ENCODE assay signal across 8 mouse cellular contexts in genomic region chr11:32300279-32301267, GRCm38 (mm10). TPM values are rescaled to one million over a fixed set of nuclear protein-coding genes. Genes with fewer than 3 reads are reported as not detected.
DNase-seq lines count a peak whose midpoint lies in the region; ATAC-seq and TF ChIP-seq lines count a peak whose summit lies in the region.

No protein-coding gene starts in this region.

- H3K27me3 ChIP-seq in lung, postnatal 0 days (replicated peaks; ENCODE audit: insufficient read depth, low read length), result no peaks in the 10 kb centered on the region
- H3K27me3 ChIP-seq in forebrain, embryonic 10.5 days (ENCODE audit: poor library complexity, severe bottlenecking), result peaks cover 26% of the 10 kb centered on the region
- H3K27me3 ChIP-seq in limb, embryonic 14.5 days (ENCODE audit: control insufficient read depth, insufficient read depth, low read length), result no peaks in the 10 kb centered on the region
- no peaks in the 10 kb centered on the region for H3K27me3 ChIP-seq in stomach, embryonic 14.5 days (ENCODE audit: control insufficient read depth, insufficient read depth, low read length)

- TF ChIP-seq EP300 in lung, postnatal 0 days (IDR thresholded peaks at IDR 0.05), result no peak

- no peak for TF ChIP-seq CTCF in lung, postnatal 0 days (IDR thresholded peaks at IDR 0.05)
- no peak for TF ChIP-seq CTCF in lung, adult 2 months (IDR thresholded peaks at IDR 0.05; ENCODE audit: insufficient read depth, low read length)

- H3K9me3 ChIP-seq in lung, postnatal 0 days (ENCODE audit: low read length), result no peaks in the 10 kb centered on the region
- H3K9me3 ChIP-seq in forebrain, embryonic 10.5 days, result no peaks in the 10 kb centered on the region
- H3K9me3 ChIP-seq in limb, embryonic 14.5 days (ENCODE audit: control insufficient read depth, low read length), result no peaks in the 10 kb centered on the region
- H3K9me3 ChIP-seq in stomach, embryonic 14.5 days (ENCODE audit: control insufficient read depth, low read depth, low read length), result no peaks in the 10 kb centered on the region

- 0 out of 2 replicates have a peak, but pooled peaks have one; percentile 1 for ATAC-seq in lung, postnatal 0 days
- ATAC-seq in limb, embryonic 14.5 days (ENCODE audit: low FRiP score, low read depth), result 0 out of 2 replicates have a peak, but pooled peaks have one; percentile 19
- no peak for ATAC-seq in stomach, embryonic 14.5 days (ENCODE audit: insufficient number of reproducible peaks, insufficient read depth, low FRiP score, low read depth)

- no peak for DNase-seq in lung, postnatal 0 days (ENCODE audit: low spot score)
- no peak for DNase-seq in lung, adult 2 months
- no peak for DNase-seq in forebrain, embryonic 10.5 days (ENCODE audit: extremely low spot score, low spot score)
- no peak for DNase-seq in limb, embryonic 14.5 days (ENCODE audit: low spot score)
- no peak for DNase-seq in right cerebral cortex, postnatal 36 days (ENCODE audit: low spot score in 2 of 2)
- no peak for DNase-seq in spleen, adult 18-20 months
- no peak for DNase-seq in testis, postnatal 10 days (ENCODE audit: low spot score)

- TF ChIP-seq POLR2A in lung, adult 2 months (IDR thresholded peaks at IDR 0.05; ENCODE audit: borderline replicate concordance, extremely low read depth, low read depth, low read length), result no peak
- no peak for TF ChIP-seq POLR2A in limb, embryonic 14.5 days (IDR thresholded peaks at IDR 0.05; ENCODE audit: borderline replicate concordance, extremely low read depth, insufficient read depth, insufficient read length)

- H3K36me3 ChIP-seq in lung, postnatal 0 days (ENCODE audit: insufficient read depth, low read length), result no peaks in the 10 kb centered on the region
- H3K36me3 ChIP-seq in forebrain, embryonic 10.5 days (replicated peaks), result no peaks in the 10 kb centered on the region
- no peaks in the 10 kb centered on the region for H3K36me3 ChIP-seq in limb, embryonic 14.5 days (ENCODE audit: control insufficient read depth, insufficient read depth, low read length)
- H3K36me3 ChIP-seq in stomach, embryonic 14.5 days (ENCODE audit: control insufficient read depth, insufficient read depth, low read length), result no peaks in the 10 kb centered on the region

- H3K4me3 ChIP-seq in lung, postnatal 0 days (ENCODE audit: low read depth, low read length), result no peak overlapping the region
- no peak overlapping the region for H3K4me3 ChIP-seq in lung, adult 2 months (replicated peaks; ENCODE audit: extremely low read depth, low read depth, low read length)
- peak overlapping the region; percentile 36 for H3K4me3 ChIP-seq in forebrain, embryonic 10.5 days
- peak overlapping the region; percentile 20; the same call in 1 of the 2 replicates for H3K4me3 ChIP-seq in limb, embryonic 14.5 days (replicated peaks; ENCODE audit: low read length)
- H3K4me3 ChIP-seq in stomach, embryonic 14.5 days (ENCODE audit: low read depth, low read length), result no peak overlapping the region

- no peak overlapping the region for H3K27ac ChIP-seq in lung, postnatal 0 days (ENCODE audit: low read length)
- no peak overlapping the region for H3K27ac ChIP-seq in forebrain, embryonic 10.5 days
- no peak overlapping the region for H3K27ac ChIP-seq in limb, embryonic 14.5 days (replicated peaks; ENCODE audit: low read depth, low read length)
- H3K27ac ChIP-seq in stomach, embryonic 14.5 days (ENCODE audit: low read length), result no peak overlapping the region

- no peaks in the 10 kb centered on the region for H3K4me1 ChIP-seq in lung, postnatal 0 days (ENCODE audit: insufficient read depth, low read depth, low read length)
- peaks cover 2% of the 10 kb centered on the region; the same call in 1 of the 2 replicates for H3K4me1 ChIP-seq in lung, adult 2 months (ENCODE audit: control insufficient read depth, insufficient read depth, low read length)
- 0 out of 2 replicates have a peak, but pooled peaks cover 3% of the 10 kb centered on the region for H3K4me1 ChIP-seq in forebrain, embryonic 10.5 days
- no peaks in the 10 kb centered on the region for H3K4me1 ChIP-seq in limb, embryonic 14.5 days (ENCODE audit: control insufficient read depth, insufficient read depth, low read length)
- no peaks in the 10 kb centered on the region for H3K4me1 ChIP-seq in stomach, embryonic 14.5 days (ENCODE audit: control insufficient read depth, insufficient read depth, low read length)

- H3K9ac ChIP-seq in lung, postnatal 0 days (replicated peaks; ENCODE audit: low read depth), result no peak overlapping the region
- no peak overlapping the region for H3K9ac ChIP-seq in limb, embryonic 14.5 days (ENCODE audit: low read depth, low read length, severe bottlenecking)
- no peak overlapping the region for H3K9ac ChIP-seq in stomach, embryonic 14.5 days (replicated peaks; ENCODE audit: low read depth, low read length)

- WGBS in lung, postnatal 0 days, result 53% methylated on average over 14 of the region's 17 CpGs
- WGBS in lung, adult 2 months, result 49% methylated on average over 16 of the region's 17 CpGs
- 64% methylated on average over 16 of the region's 17 CpGs for WGBS in forebrain, embryonic 10.5 days
- 48% methylated on average over 13 of the region's 17 CpGs for WGBS in limb, embryonic 14.5 days
- 52% methylated on average over 14 of the region's 17 CpGs for WGBS in stomach, embryonic 14.5 days

- no peak overlapping the region for H3K4me2 ChIP-seq in lung, postnatal 0 days (replicated peaks; ENCODE audit: low read depth, low read length)
- peak overlapping the region; percentile 40 for H3K4me2 ChIP-seq in limb, embryonic 14.5 days (replicated peaks; ENCODE audit: low read depth, low read length, severe bottlenecking)
- H3K4me2 ChIP-seq in stomach, embryonic 14.5 days (replicated peaks; ENCODE audit: low read depth, low read length), result peak overlapping the region; percentile 14; the same call in 1 of the 2 replicates

RNA-seq across cellular contexts. Expression of gene Hbq1a, which starts 0.7 kb away (rescaled TPM):
- polyA plus RNA-seq in lung, postnatal 0 days (2015; fragmentation: Nextera tagmentation; extraction: Ambion mirVana), result 0.94 and 1.4 TPM in 2 replicates
- 1.1 and 1.3 TPM in 2 replicates for polyA plus RNA-seq in lung, adult 2 months (2012; rRNA removed)
- not detected in 2 replicates for polyA plus RNA-seq in forebrain, embryonic 10.5 days (2016; fragmentation: Nextera tagmentation; extraction: Ambion mirVana)
- 0.83 and 1.3 TPM in 2 replicates for polyA plus RNA-seq in limb, embryonic 14.5 days (2012; rRNA removed)
- 0.97 and 1.3 TPM in 2 replicates for polyA plus RNA-seq in limb, embryonic 14.5 days (2014; fragmentation: Nextera tagmentation; extraction: Ambion mirVana)
- 1.0 TPM in 1 of 2 replicates, not detected in the other for polyA plus RNA-seq in stomach, embryonic 14.5 days (2014; fragmentation: Nextera tagmentation; extraction: Ambion mirVana)

RNA-seq across cellular contexts. Expression of gene Hba-a2, which starts 4.3 kb away (rescaled TPM):
- polyA plus RNA-seq in lung, postnatal 0 days (2015; fragmentation: Nextera tagmentation; extraction: Ambion mirVana), result 27,628 and 32,987 TPM in 2 replicates
- polyA plus RNA-seq in lung, adult 2 months (2012; rRNA removed), result 11,114 and 27,871 TPM in 2 replicates
- 3,944 and 5,635 TPM in 2 replicates for polyA plus RNA-seq in forebrain, embryonic 10.5 days (2016; fragmentation: Nextera tagmentation; extraction: Ambion mirVana)
- polyA plus RNA-seq in limb, embryonic 14.5 days (2012; rRNA removed), result 9,478 and 10,620 TPM in 2 replicates
- polyA plus RNA-seq in limb, embryonic 14.5 days (2014; fragmentation: Nextera tagmentation; extraction: Ambion mirVana), result 9,964 and 14,532 TPM in 2 replicates
- 6,035 and 6,415 TPM in 2 replicates for polyA plus RNA-seq in stomach, embryonic 14.5 days (2014; fragmentation: Nextera tagmentation; extraction: Ambion mirVana)

RNA-seq across cellular contexts. Expression of gene Hbq1b, which starts 13.8 kb away (rescaled TPM):
- polyA plus RNA-seq in lung, postnatal 0 days (2015; fragmentation: Nextera tagmentation; extraction: Ambion mirVana), result 2.8 and 4.0 TPM in 2 replicates
- 0.60 and 1.6 TPM in 2 replicates for polyA plus RNA-seq in lung, adult 2 months (2012; rRNA removed)
- polyA plus RNA-seq in forebrain, embryonic 10.5 days (2016; fragmentation: Nextera tagmentation; extraction: Ambion mirVana), result 6.1 and 10.1 TPM in 2 replicates
- polyA plus RNA-seq in limb, embryonic 14.5 days (2012; rRNA removed), result 0.87 and 2.4 TPM in 2 replicates
- polyA plus RNA-seq in limb, embryonic 14.5 days (2014; fragmentation: Nextera tagmentation; extraction: Ambion mirVana), result 0.91 and 1.1 TPM in 2 replicates
- 0.71 TPM in 1 of 2 replicates, not detected in the other for polyA plus RNA-seq in stomach, embryonic 14.5 days (2014; fragmentation: Nextera tagmentation; extraction: Ambion mirVana)

RNA-seq across cellular contexts. Expression of gene Hba-a1, which starts 17.3 kb away (rescaled TPM):
- polyA plus RNA-seq in lung, postnatal 0 days (2015; fragmentation: Nextera tagmentation; extraction: Ambion mirVana), result 11,284 and 13,685 TPM in 2 replicates
- polyA plus RNA-seq in lung, adult 2 months (2012; rRNA removed), result 5,782 and 18,923 TPM in 2 replicates
- polyA plus RNA-seq in forebrain, embryonic 10.5 days (2016; fragmentation: Nextera tagmentation; extraction: Ambion mirVana), result 2,180 and 3,072 TPM in 2 replicates
- polyA plus RNA-seq in limb, embryonic 14.5 days (2012; rRNA removed), result 4,119 and 4,850 TPM in 2 replicates
- 3,906 and 5,793 TPM in 2 replicates for polyA plus RNA-seq in limb, embryonic 14.5 days (2014; fragmentation: Nextera tagmentation; extraction: Ambion mirVana)
- polyA plus RNA-seq in stomach, embryonic 14.5 days (2014; fragmentation: Nextera tagmentation; extraction: Ambion mirVana), result 2,281 and 2,565 TPM in 2 replicates

RNA-seq across cellular contexts. Expression of gene Hba-x, which starts 24.4 kb away (rescaled TPM):
- polyA plus RNA-seq in lung, postnatal 0 days (2015; fragmentation: Nextera tagmentation; extraction: Ambion mirVana), result 5.0 and 7.7 TPM in 2 replicates
- not detected in 2 replicates for polyA plus RNA-seq in lung, adult 2 months (2012; rRNA removed)
- polyA plus RNA-seq in forebrain, embryonic 10.5 days (2016; fragmentation: Nextera tagmentation; extraction: Ambion mirVana), result 3,082 and 4,268 TPM in 2 replicates
- polyA plus RNA-seq in limb, embryonic 14.5 days (2012; rRNA removed), result 70.0 and 113 TPM in 2 replicates
- polyA plus RNA-seq in limb, embryonic 14.5 days (2014; fragmentation: Nextera tagmentation; extraction: Ambion mirVana), result 197 and 201 TPM in 2 replicates
- polyA plus RNA-seq in stomach, embryonic 14.5 days (2014; fragmentation: Nextera tagmentation; extraction: Ambion mirVana), result 93.0 and 133 TPM in 2 replicates

Comparison
In these comparisons a context has a peak if more than half of its experiments do, and no peak if none do; other contexts are left out.
1. H3K4me3 ChIP-seq: peak in forebrain, embryonic 10.5 days (single experiment) and limb, embryonic 14.5 days (single experiment); none in lung, postnatal 0 days (single experiment), lung, adult 2 months (single experiment) and stomach, embryonic 14.5 days (single experiment).